Mouse (Mus musculus): ENCODE results near the gene Myt1l.

GRCm38 (mm10) chr12:29553138-29553537, 25.0 kb downstream of the Myt1l start:
- TF ChIP-seq POLR2A (IDR thresholded peaks at IDR 0.05; ENCODE audit: extremely low read depth, insufficient read depth, low read length) (no peak), CTCF (IDR thresholded peaks at IDR 0.05; ENCODE audit: low read depth, low read length) (no peak)

Data from liver, adult 2 months (tissue).